Mouse (Mus musculus) MEL (cell line): Measurements from ENCODE around the gene Col8a1. TPM values are rescaled to one million over a fixed set of nuclear protein-coding genes. Genes with fewer than 3 reads are reported as not detected.

Source experiments
- DNase-seq: peaks from one replicate; pipeline ENCODE4 v3.0.0; 2011; ENCODE audit warnings: low read depth, low spot score
- H3K27ac ChIP-seq: 2 replicates; pipeline ENCODE4 v1.5.1; 2012; ENCODE audit warnings: low read depth, mild to moderate bottlenecking, control low read depth, low read length, moderate library complexity; ENCODE audit not compliant: control insufficient read depth
- H3K27me3 ChIP-seq, 2 experiments: fragments of 150-350 bp in 1 of 2; sonication (generic) in 1 of 2; 2 replicates each; pipeline ENCODE4 v1.6.1; 2012; ENCODE audit warnings: low read length in 2 of 2, mild to moderate bottlenecking in 2 of 2, improper control_type of control experiment in 1 of 2, moderate library complexity in 1 of 2; ENCODE audit not compliant: insufficient read depth in 2 of 2, control insufficient read depth in 1 of 2
- H3K36me3 ChIP-seq, 2 experiments: 2 replicates each; pipeline ENCODE4 v1.6.1; 2012 to 2014; ENCODE audit warnings: low read length in 2 of 2, improper control_type of control experiment in 1 of 2, inconsistent platforms in 1 of 2, mild to moderate bottlenecking in 1 of 2; ENCODE audit not compliant: insufficient read depth in 2 of 2, control insufficient read depth in 1 of 2
- H3K4me1 ChIP-seq, 2 experiments: fragments of 150-350 bp in 1 of 2; sonication (generic) in 1 of 2; 2 replicates each; pipeline ENCODE4 v1.6.1; 2012; ENCODE audit warnings: low read length in 2 of 2, improper control_type of control experiment in 1 of 2, mild to moderate bottlenecking in 1 of 2; ENCODE audit not compliant: insufficient read depth in 2 of 2, control insufficient read depth in 1 of 2
- H3K4me3 ChIP-seq, 2 experiments: fragments of 150-350 bp in 1 of 2; sonication (generic) in 1 of 2; 2 replicates each; pipeline ENCODE4 v1.5.1; 2012; ENCODE audit warnings: low read depth in 2 of 2, low read length in 2 of 2, mild to moderate bottlenecking in 2 of 2, moderate library complexity in 2 of 2, control low read depth in 1 of 2, improper control_type of control experiment in 1 of 2; ENCODE audit not compliant: control insufficient read depth in 1 of 2, insufficient read depth in 1 of 2
- H3K79me2 ChIP-seq: 2 replicates; pipeline ENCODE4 v1.6.1; 2012; ENCODE audit warnings: mild to moderate bottlenecking, low read length, moderate library complexity; ENCODE audit not compliant: control insufficient read depth, poor library complexity, insufficient read depth
- H3K9ac ChIP-seq: 2 replicates; pipeline ENCODE4 v1.6.1; 2012; ENCODE audit warnings: low read depth, mild to moderate bottlenecking, control low read depth, low read length, moderate library complexity; ENCODE audit not compliant: control insufficient read depth, poor library complexity, severe bottlenecking
- H3K9me3 ChIP-seq: fragments of 150-350 bp; sonication (generic); replicated peaks from 2 replicates; pipeline ENCODE4 v1.6.1; 2012; ENCODE audit warnings: mild to moderate bottlenecking, low read length, improper control_type of control experiment, moderate library complexity; ENCODE audit not compliant: insufficient read depth
- BHLHE40 ChIP-seq: IDR thresholded peaks from 2 replicates; pipeline ENCODE4 v1.6.1; 2012; ENCODE audit warnings: low read depth, mild to moderate bottlenecking, inconsistent platforms, low read length, improper control_type of control experiment, borderline replicate concordance
- CHD1 ChIP-seq: IDR thresholded peaks from 2 replicates; pipeline ENCODE4 v1.6.1; 2012; ENCODE audit warnings: low read depth, mild to moderate bottlenecking, inconsistent platforms, low read length, improper control_type of control experiment
- CHD2 ChIP-seq: IDR thresholded peaks from 2 replicates; pipeline ENCODE4 v1.6.1; 2011; ENCODE audit warnings: low read length, improper control_type of control experiment
- EP300 ChIP-seq, 2 experiments: IDR thresholded peaks; 2 replicates each; pipeline ENCODE4 v1.6.1; 2011; ENCODE audit warnings: improper control_type of control experiment in 2 of 2, low read length in 2 of 2, low read depth in 1 of 2, mild to moderate bottlenecking in 1 of 2
- ETS1 ChIP-seq: IDR thresholded peaks from 2 replicates; pipeline ENCODE4 v1.6.1; 2012; ENCODE audit warnings: low read depth, mild to moderate bottlenecking, inconsistent platforms, low read length, improper control_type of control experiment, moderate library complexity
- GABPA ChIP-seq: IDR thresholded peaks from 2 replicates; pipeline ENCODE4 v1.6.1; 2012; ENCODE audit warnings: low read depth, mild to moderate bottlenecking, inconsistent platforms, low read length, improper control_type of control experiment, moderate library complexity
- HCFC1 ChIP-seq: IDR thresholded peaks from 2 replicates; pipeline ENCODE4 v1.6.1; 2012; ENCODE audit warnings: low read depth, mild to moderate bottlenecking, inconsistent platforms, low read length, improper control_type of control experiment, moderate library complexity
- JUND ChIP-seq: IDR thresholded peaks from 2 replicates; pipeline ENCODE4 v1.6.1; 2011; ENCODE audit warnings: low read depth, mild to moderate bottlenecking, improper control_type of control experiment, low read length
- MAFK ChIP-seq: IDR thresholded peaks from 2 replicates; pipeline ENCODE4 v1.6.1; 2011; ENCODE audit warnings: low read depth, mild to moderate bottlenecking, low read length, improper control_type of control experiment, borderline replicate concordance
- MAZ ChIP-seq: IDR thresholded peaks from 2 replicates; pipeline ENCODE4 v1.6.1; 2012; ENCODE audit warnings: low read depth, mild to moderate bottlenecking, inconsistent platforms, low read length, improper control_type of control experiment
- MEF2A ChIP-seq: IDR thresholded peaks from 2 replicates; pipeline ENCODE4 v1.6.1; 2014; ENCODE audit warnings: low read depth, mild to moderate bottlenecking, inconsistent platforms, low read length, improper control_type of control experiment; ENCODE audit not compliant: poor library complexity, insufficient replicate concordance, severe bottlenecking; ENCODE audit errors: extremely low read depth
- MXI1 ChIP-seq: IDR thresholded peaks from 2 replicates; pipeline ENCODE4 v1.6.1; 2011; ENCODE audit warnings: mild to moderate bottlenecking, low read depth, low read length, improper control_type of control experiment
- MYB ChIP-seq: IDR thresholded peaks from 2 replicates; pipeline ENCODE4 v1.6.1; 2011; ENCODE audit warnings: mild to moderate bottlenecking, low read depth, low read length, improper control_type of control experiment
- MYC ChIP-seq: IDR thresholded peaks from 2 replicates; pipeline ENCODE4 v1.6.1; 2011; ENCODE audit warnings: low read depth, mild to moderate bottlenecking, low read length, improper control_type of control experiment, moderate library complexity
- NRF1 ChIP-seq: IDR thresholded peaks from 2 replicates; pipeline ENCODE4 v1.6.1; 2014; ENCODE audit warnings: low read depth, mild to moderate bottlenecking, inconsistent platforms, low read length, improper control_type of control experiment, moderate library complexity; ENCODE audit not compliant: poor library complexity, insufficient read depth, severe bottlenecking
- POLR2AphosphoS2 ChIP-seq: IDR thresholded peaks from 2 replicates; pipeline ENCODE4 v1.6.1; 2011; ENCODE audit warnings: low read length, improper control_type of control experiment
- POLR2AphosphoS5 ChIP-seq: IDR thresholded peaks from 2 replicates; pipeline ENCODE4 v1.6.1; 2012; ENCODE audit warnings: low read depth, borderline replicate concordance, mild to moderate bottlenecking, inconsistent platforms, low read length, moderate library complexity, mixed read lengths
- RAD21 ChIP-seq: IDR thresholded peaks from 2 replicates; pipeline ENCODE4 v1.6.1; 2011; ENCODE audit warnings: mild to moderate bottlenecking, low read depth, low read length, improper control_type of control experiment
- RCOR1 ChIP-seq: IDR thresholded peaks from 2 replicates; pipeline ENCODE4 v1.6.1; 2012; ENCODE audit warnings: low read depth, mild to moderate bottlenecking, inconsistent platforms, low read length, improper control_type of control experiment
- SIN3A ChIP-seq: IDR thresholded peaks from 2 replicates; pipeline ENCODE4 v1.6.1; 2012; ENCODE audit warnings: low read length, improper control_type of control experiment, inconsistent platforms
- SMC3 ChIP-seq: IDR thresholded peaks from 2 replicates; pipeline ENCODE4 v1.6.1; 2011; ENCODE audit warnings: low read depth, low read length, improper control_type of control experiment
- TAL1 ChIP-seq: IDR thresholded peaks from 2 replicates; pipeline ENCODE4 v1.6.1; 2012; ENCODE audit warnings: mild to moderate bottlenecking, inconsistent platforms, low read length, moderate library complexity, mixed read lengths
- TCF12 ChIP-seq: IDR thresholded peaks from 2 replicates; pipeline ENCODE4 v1.6.1; 2014; ENCODE audit warnings: low read depth, mild to moderate bottlenecking, inconsistent platforms, low read length, improper control_type of control experiment, moderate library complexity
- UBTF ChIP-seq: IDR thresholded peaks from 2 replicates; pipeline ENCODE4 v1.6.1; 2012; ENCODE audit warnings: low read depth, mild to moderate bottlenecking, inconsistent platforms, low read length, improper control_type of control experiment, moderate library complexity, borderline replicate concordance; ENCODE audit not compliant: insufficient read depth
- USF1 ChIP-seq: IDR thresholded peaks from 2 replicates; pipeline ENCODE4 v1.6.1; 2014; ENCODE audit warnings: low read depth, mild to moderate bottlenecking, inconsistent platforms, low read length, improper control_type of control experiment, moderate library complexity
- USF2 ChIP-seq, 2 experiments: IDR thresholded peaks; 2 replicates each; pipeline ENCODE4 v1.6.1; 2011 to 2012; ENCODE audit warnings: improper control_type of control experiment in 2 of 2, low read length in 2 of 2, borderline replicate concordance in 1 of 2, inconsistent platforms in 1 of 2, low read depth in 1 of 2, mild to moderate bottlenecking in 1 of 2; ENCODE audit not compliant: insufficient read depth in 1 of 2
- ZC3H11A ChIP-seq: IDR thresholded peaks from 2 replicates; pipeline ENCODE4 v1.6.1; 2012; ENCODE audit warnings: low read depth, mild to moderate bottlenecking, inconsistent platforms, low read length, improper control_type of control experiment
- ZKSCAN1 ChIP-seq: IDR thresholded peaks from 2 replicates; pipeline ENCODE4 v1.6.1; 2012; ENCODE audit warnings: low read depth, mild to moderate bottlenecking, inconsistent platforms, low read length, improper control_type of control experiment, moderate library complexity
- polyA plus RNA-seq, 2 experiments: library from polyadenylated mRNA; stranded (reverse) in 1 of 2; unstranded in 1 of 2; fragments of >175 nt in 1 of 2; fragments of >200 nt in 1 of 2; gene quantifications; 2 replicates each; pipeline versions ENCODE4 v1.2.1 to v1.2.4; 2012; ENCODE audit warnings: low replicate concordance in 2 of 2, low read depth in 1 of 2; ENCODE audit not compliant: insufficient read length in 2 of 2, insufficient read depth in 1 of 2, missing spikeins in 1 of 2
- total RNA-seq: library from RNA; depleted of rRNA; stranded (reverse); fragments of 300-350 nt; gene quantifications from 2 replicates; pipeline ENCODE4 v1.2.3, GENCODE M21; 2012

The Col8a1 gene
- total and polyA plus RNA-seq, 3 experiments, result not detected

DNA sequence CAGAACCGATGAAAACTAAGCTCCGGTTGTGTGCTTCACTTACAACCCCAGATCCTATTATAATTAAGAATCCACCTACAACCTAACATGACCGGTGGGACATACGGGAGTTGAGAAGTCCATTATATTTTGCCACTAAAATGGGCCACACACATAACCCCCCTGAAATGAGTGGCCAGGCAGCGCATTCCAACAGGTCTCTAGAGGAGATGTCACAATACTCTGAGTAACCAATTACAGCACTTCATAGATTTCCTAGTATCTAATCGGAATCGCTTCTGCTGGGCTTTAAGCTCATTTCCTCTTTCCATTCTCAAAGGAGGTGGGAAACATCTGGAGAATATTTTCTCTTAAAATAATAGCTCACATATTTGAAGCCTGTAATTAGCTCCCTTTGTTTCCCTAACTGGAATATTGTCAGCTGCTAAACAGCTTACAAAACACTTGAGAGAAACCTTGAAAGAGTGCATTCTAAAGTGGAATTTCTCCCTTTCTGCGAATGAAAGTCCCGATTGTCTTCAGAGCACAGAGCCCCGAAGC is 113.1 kb downstream of the Col8a1 start:
- Histone ChIP-seq H3K4me1 (no peaks in the 10 kb centered on the region), H3K79me2 (no peaks in the 10 kb centered on the region), H3K4me3 (no peak overlapping the region), H3K27me3 (peaks cover 7 to 18% of the 10 kb centered on the region in 2 experiments), H3K9ac (no peak overlapping the region), H3K9me3 (no peaks in the 10 kb centered on the region), H3K27ac (no peak overlapping the region), H3K36me3 (no peaks in the 10 kb centered on the region)
- no peak for DNase-seq
- TF ChIP-seq NRF1 (no peak), RAD21 (no peak), TCF12 (no peak), MAFK (no peak), SIN3A (no peak), GABPA (no peak), JUND (no peak), RCOR1 (no peak), EP300 (IDR thresholded peaks at IDR 0.05; ENCODE audit: low read depth in 1 of 2, low read length in 2 of 2) (no peak), TAL1 (no peak), MYB (no peak), CHD2 (no peak), CHD1 (no peak), ZKSCAN1 (no peak), MYC (no peak), MEF2A (no peak), UBTF (no peak), ZC3H11A (no peak)

DNA sequence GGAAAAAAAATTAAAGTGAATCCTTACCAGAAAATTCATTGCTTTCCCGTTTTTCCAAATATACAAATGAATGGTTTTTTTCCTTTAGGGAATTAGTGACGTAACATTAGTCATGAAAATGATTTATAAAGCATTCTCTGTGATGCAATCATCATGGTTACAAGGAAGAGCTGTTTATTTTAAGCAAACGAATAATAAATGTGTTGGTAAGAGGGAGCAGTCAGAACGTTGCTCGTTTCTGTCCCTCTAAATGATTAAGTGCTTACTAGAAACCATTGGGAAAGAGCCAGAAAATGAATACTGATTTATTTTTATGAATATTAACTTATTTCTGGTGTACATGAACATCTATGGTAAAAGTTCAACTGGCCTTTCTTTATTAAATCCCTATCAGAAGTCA is 119.8 kb downstream of the Col8a1 start:
- Histone ChIP-seq H3K36me3 (peaks cover 0 to 2% of the 10 kb centered on the region in 2 experiments; a peak in 1 of 4 replicates), H3K9ac (no peak overlapping the region), H3K27me3 (peaks cover 2 to 12% of the 10 kb centered on the region in 2 experiments), H3K9me3 (no peaks in the 10 kb centered on the region), H3K4me1 (no peaks in the 10 kb centered on the region), H3K27ac (no peak overlapping the region), H3K4me3 (no peak overlapping the region), H3K79me2 (no peaks in the 10 kb centered on the region)
- no peak for TF ChIP-seq MXI1
- TF ChIP-seq POLR2AphosphoS5, result no peak
- no peak for TF ChIP-seq USF1
- no peak for TF ChIP-seq JUND
- no peak for TF ChIP-seq CHD1
- TF ChIP-seq MAZ, result no peak
- no peak for TF ChIP-seq ETS1
- no peak for TF ChIP-seq TCF12
- TF ChIP-seq RCOR1, result no peak
- no peak for TF ChIP-seq GABPA
- no peak for TF ChIP-seq BHLHE40
- no peak for TF ChIP-seq USF2 (IDR thresholded peaks at IDR 0.05; ENCODE audit: borderline replicate concordance in 1 of 2, insufficient read depth in 1 of 2, low read depth in 1 of 2, low read length in 2 of 2)
- TF ChIP-seq SMC3, result no peak
- TF ChIP-seq POLR2AphosphoS2, result no peak
- TF ChIP-seq EP300 (IDR thresholded peaks at IDR 0.05; ENCODE audit: low read depth in 1 of 2, low read length in 2 of 2), result no peak
- TF ChIP-seq HCFC1, result no peak
- no peak for DNase-seq
